Mouse (Mus musculus) cerebellum, postnatal 25 days (tissue): ENCODE results near the gene Tmem191c.

Source experiments
- DNase-seq, 2 experiments: peaks; one replicate each; pipeline ENCODE4 v3.0.0; 2021; ENCODE audit warnings: mixed read lengths in 2 of 2

Tmem191c gene

DNA sequence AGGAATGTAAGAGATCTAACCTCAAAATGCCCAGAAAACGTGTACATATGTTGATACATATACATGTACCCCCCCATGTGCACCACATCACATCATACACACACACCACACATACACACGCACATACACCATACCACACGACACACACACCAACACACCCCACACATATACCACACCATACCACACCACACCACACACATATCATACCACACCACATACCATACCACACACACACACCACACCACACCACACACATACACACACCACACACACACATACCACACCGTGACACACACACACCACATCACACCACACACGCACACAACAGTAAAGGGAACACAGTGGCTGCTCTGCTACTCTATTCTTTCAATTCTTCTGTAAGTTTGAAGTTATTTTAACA lies 56.0 kb downstream of the Tmem191c start:
- DNase-seq: no peak
